Mouse (Mus musculus) midbrain, embryonic 16.5 days (tissue): ENCODE data around the gene Lfng. TPM values are rescaled to one million over a fixed set of nuclear protein-coding genes. Genes with fewer than 3 reads are reported as not detected.

ENCODE experiments used
- ATAC-seq: fragments of 200-750 bp; cut with Nextera tagmentation; 2 replicates; pipeline ENCODE4 v1.8.0; 2017; ENCODE audit warnings: moderate TSS enrichment
- H3K27ac ChIP-seq: fragments of 300-500 bp; sonication (generic); 2 replicates; pipeline ENCODE4 v1.5.1; 2014; ENCODE audit warnings: mild to moderate bottlenecking, low read length, mixed read lengths
- H3K27me3 ChIP-seq: fragments of 300-500 bp; sonication (generic); 2 replicates; pipeline ENCODE4 v1.6.1; 2014; ENCODE audit warnings: low read depth, low read length, mixed read lengths; ENCODE audit not compliant: control insufficient read depth, insufficient read depth
- H3K36me3 ChIP-seq: fragments of 300-500 bp; sonication (generic); 2 replicates; pipeline ENCODE4 v1.6.1; 2014; ENCODE audit warnings: mild to moderate bottlenecking, low read length, moderate library complexity, mixed read lengths; ENCODE audit not compliant: control insufficient read depth, insufficient read depth
- H3K4me1 ChIP-seq: fragments of 300-500 bp; sonication (generic); 2 replicates; pipeline ENCODE4 v1.6.1; 2014; ENCODE audit warnings: mild to moderate bottlenecking, low read length, mixed read lengths; ENCODE audit not compliant: control insufficient read depth, insufficient read depth
- H3K4me2 ChIP-seq: fragments of 300-500 bp; sonication (generic); 2 replicates; pipeline ENCODE4 v1.6.1; 2014; ENCODE audit warnings: mild to moderate bottlenecking, low read length, mixed read lengths
- H3K4me3 ChIP-seq: fragments of 300-500 bp; sonication (generic); 2 replicates; pipeline ENCODE4 v1.5.1; 2014; ENCODE audit warnings: low read depth, mild to moderate bottlenecking, low read length, moderate library complexity, mixed read lengths
- H3K9ac ChIP-seq: fragments of 300-500 bp; sonication (generic); 2 replicates; pipeline ENCODE4 v1.6.1; 2014; ENCODE audit warnings: low read depth, low read length, mixed read lengths
- H3K9me3 ChIP-seq: fragments of 300-500 bp; sonication (generic); replicated peaks from 2 replicates; pipeline ENCODE4 v1.6.1; 2014; ENCODE audit warnings: mild to moderate bottlenecking, low read length, mixed read lengths; ENCODE audit not compliant: control insufficient read depth, poor library complexity, severe bottlenecking
- WGBS: fragments of 180-500 bp; shearing (Covaris S2); extraction: QIAGEN DNeasy Blood & Tissue Kit; methylation state at CpG from one replicate; pipeline ENCODE4 v1.1.7; 2014; 5-methylcytosine and 5-hydroxymethylcytosine counted together
- polyA plus RNA-seq: library from polyadenylated mRNA; unstranded; fragments of >200 nt; fragmentation: Nextera tagmentation; extraction: Ambion mirVana; gene quantifications from 2 replicates; pipeline ENCODE4 v1.2.1, GENCODE M21; 2015

The Lfng gene
- polyA plus RNA-seq, 1 experiment from 2014 or later, result 23.1 TPM

DNA sequence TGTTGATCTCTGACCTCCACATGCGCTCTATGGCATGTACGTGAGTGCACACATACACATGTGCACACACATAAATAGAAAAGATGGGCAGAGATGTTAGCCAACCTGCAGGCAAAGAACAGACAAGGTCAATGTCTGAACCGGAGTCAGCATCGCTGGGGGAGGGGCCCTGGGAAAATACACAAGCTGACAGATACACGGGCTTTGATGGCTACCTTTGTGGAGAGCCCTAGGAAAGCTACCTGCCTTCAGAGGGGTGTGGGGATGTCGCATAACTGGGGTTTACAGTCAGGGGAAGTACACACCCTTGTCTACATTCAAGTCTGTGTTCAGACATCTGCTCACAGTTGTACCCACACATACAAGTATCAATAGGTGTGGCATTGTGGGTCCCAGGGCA, 31.4 kb downstream of the Lfng start:
- H3K27ac ChIP-seq, result no peak overlapping the region
- no peaks in the 10 kb centered on the region for H3K27me3 ChIP-seq
- ATAC-seq, result no peak
- H3K9me3 ChIP-seq, result no peaks in the 10 kb centered on the region
- H3K4me2 ChIP-seq, result no peak overlapping the region
- peaks cover 22% of the 10 kb centered on the region; the same call in 1 of the 2 replicates for H3K36me3 ChIP-seq
- WGBS, result 90% methylated on average over 6 of the region's 6 CpGs
- H3K4me3 ChIP-seq, result no peak overlapping the region
- peaks cover 31% of the 10 kb centered on the region for H3K4me1 ChIP-seq
- no peak overlapping the region for H3K9ac ChIP-seq

DNA sequence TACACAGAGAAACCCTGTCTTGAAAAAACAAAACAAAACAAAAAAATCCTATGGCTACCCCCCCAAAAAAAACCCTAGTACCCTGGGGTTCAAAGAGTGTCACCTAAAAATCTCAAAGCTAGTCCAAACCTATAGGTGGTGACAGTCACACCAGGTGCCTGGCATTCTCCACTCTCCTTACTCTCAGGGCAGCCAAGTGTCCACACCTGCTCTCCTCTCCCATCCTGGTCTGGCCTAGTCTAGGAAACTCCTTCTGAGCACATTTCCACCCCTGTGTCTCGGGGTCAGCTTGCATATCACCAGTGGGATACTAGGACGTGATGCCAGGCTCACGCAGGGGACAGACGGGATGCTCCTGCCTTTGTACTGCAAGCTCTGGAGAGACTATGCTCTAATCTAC, 32.2 kb downstream of the Lfng start:
- H3K9me3 ChIP-seq, result no peaks in the 10 kb centered on the region
- H3K27me3 ChIP-seq, result no peaks in the 10 kb centered on the region
- H3K9ac ChIP-seq, result no peak overlapping the region
- peaks cover 14% of the 10 kb centered on the region; the same call in 1 of the 2 replicates for H3K36me3 ChIP-seq
- peaks cover 31% of the 10 kb centered on the region for H3K4me1 ChIP-seq
- ATAC-seq, result no peak
- 91% methylated on average over 4 of the region's 4 CpGs for WGBS
- H3K4me2 ChIP-seq, result no peak overlapping the region
- H3K27ac ChIP-seq, result no peak overlapping the region
- H3K4me3 ChIP-seq, result no peak overlapping the region

DNA sequence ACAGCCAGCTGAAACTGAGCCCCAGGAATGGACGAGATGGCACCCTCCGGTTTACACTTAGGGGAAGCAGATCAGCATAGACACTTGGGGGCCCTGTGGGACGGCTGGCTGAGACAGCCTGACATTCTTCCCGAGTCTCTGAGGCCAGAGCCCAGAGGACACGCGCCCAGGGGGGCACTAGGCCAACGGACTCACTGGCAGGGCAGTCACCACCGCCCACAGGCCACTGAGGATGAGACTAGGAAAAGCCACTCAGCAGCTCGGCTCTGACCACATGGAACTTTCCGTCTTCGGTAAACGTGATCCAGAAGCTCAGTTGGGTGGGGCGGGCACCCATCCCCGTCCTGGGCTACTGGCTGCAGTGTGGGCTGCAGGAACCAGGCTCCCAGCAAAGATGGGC, 32.8 kb downstream of the Lfng start:
- no peaks in the 10 kb centered on the region for H3K27me3 ChIP-seq
- no peak for ATAC-seq
- 84% methylated on average over 14 of the region's 14 CpGs for WGBS
- H3K4me2 ChIP-seq, result no peak overlapping the region
- H3K4me3 ChIP-seq, result no peak overlapping the region
- no peak overlapping the region for H3K9ac ChIP-seq
- H3K36me3 ChIP-seq, result peaks cover 9% of the 10 kb centered on the region; the same call in 1 of the 2 replicates
- no peak overlapping the region for H3K27ac ChIP-seq
- no peaks in the 10 kb centered on the region for H3K9me3 ChIP-seq
- peaks cover 36% of the 10 kb centered on the region for H3K4me1 ChIP-seq

DNA sequence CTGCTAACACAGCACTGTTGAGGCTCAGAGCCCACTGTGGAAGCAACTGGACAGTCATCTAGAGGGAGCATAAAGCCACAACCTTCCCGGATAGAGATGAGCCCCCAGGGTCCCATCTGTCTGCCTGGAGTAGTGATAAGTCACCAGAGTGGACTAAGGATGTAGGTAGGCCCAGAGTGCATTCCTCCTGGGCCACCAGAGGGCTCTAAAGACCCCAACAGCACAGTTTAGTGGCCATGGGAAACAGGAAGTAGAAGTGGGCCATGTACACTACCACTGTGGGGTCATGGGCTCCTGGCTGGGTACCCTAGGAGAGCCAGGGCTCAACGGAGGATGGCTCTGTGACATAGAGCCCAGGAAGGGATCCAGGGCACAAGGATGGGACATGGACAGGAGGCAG, 33.7 kb downstream of the Lfng start:
- Histone ChIP-seq H3K27me3 (no peaks in the 10 kb centered on the region), H3K36me3 (no peaks in the 10 kb centered on the region; the same call in 1 of the 2 replicates), H3K4me2 (no peak overlapping the region), H3K4me3 (no peak overlapping the region), H3K4me1 (peaks cover 45% of the 10 kb centered on the region), H3K9me3 (no peaks in the 10 kb centered on the region), H3K27ac (no peak overlapping the region; the same call in 1 of the 2 replicates), H3K9ac (no peak overlapping the region)
- 86% methylated on average over 2 of the region's 2 CpGs for WGBS
- no peak for ATAC-seq

DNA sequence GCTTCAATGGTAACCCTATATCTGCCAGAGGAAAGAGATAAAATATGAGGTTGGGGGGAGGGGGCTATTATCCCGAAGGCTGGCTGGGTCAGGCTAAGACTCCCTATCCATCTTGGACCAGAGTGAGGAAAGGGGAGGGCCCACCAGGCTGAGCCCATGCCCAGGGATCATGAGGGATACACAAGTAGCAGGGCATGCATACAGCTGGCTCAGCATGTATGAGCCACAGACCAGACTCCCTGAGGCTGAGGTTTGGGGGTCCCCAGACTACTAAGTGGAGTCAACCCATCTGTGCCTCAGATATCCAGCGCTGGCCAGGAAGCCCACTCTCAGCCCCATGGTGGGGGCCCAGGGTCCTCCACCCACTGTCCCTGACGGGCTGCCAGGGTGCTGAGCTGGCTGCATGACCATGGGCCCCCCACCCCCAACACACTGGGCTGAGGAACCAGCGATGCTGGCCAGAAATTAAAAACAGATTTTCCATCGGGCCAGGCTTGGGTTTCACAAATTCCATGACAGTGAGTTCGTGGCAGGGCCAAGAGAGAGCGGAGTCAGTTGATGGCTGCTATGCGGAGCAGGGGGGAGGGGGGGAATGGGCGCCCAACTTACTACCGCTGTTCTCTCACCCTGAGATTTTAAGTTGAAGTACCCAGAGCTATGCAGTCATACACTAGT, 34.3 kb downstream of the Lfng start:
- Histone ChIP-seq H3K4me2 (no peak overlapping the region), H3K9ac (0 out of 2 replicates have a peak overlapping the region, but pooled peaks have one; percentile 7), H3K27ac (no peak overlapping the region), H3K4me1 (peaks cover 51% of the 10 kb centered on the region), H3K27me3 (no peaks in the 10 kb centered on the region), H3K9me3 (no peaks in the 10 kb centered on the region), H3K4me3 (no peak overlapping the region), H3K36me3 (no peaks in the 10 kb centered on the region; the same call in 1 of the 2 replicates)
- ATAC-seq, result no peak; the same call in 1 of the 2 replicates
- WGBS, result 74% methylated on average over 10 of the region's 10 CpGs

DNA sequence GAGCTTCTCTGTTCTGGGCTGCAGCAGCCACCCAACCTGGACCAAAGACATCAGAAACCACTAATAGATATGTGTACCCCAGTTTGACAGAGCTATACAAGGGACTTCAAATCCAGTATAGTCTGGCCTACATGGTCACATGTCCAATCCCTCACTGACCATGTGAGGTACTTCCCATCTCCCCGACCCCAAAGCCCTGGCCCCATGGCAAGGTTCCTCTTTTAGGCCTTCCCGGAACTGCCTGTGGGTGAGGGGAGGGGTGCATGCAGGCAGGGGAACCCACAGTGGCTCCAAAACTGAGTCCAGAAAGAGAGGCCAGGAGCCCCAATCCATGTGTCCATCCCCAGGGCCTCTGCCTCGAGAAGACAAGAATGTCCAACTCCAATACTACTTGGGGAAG, 35.0 kb downstream of the Lfng start:
- Histone ChIP-seq H3K36me3 (no peaks in the 10 kb centered on the region; the same call in 1 of the 2 replicates), H3K27me3 (no peaks in the 10 kb centered on the region), H3K9me3 (no peaks in the 10 kb centered on the region), H3K4me1 (peaks cover 54% of the 10 kb centered on the region), H3K4me3 (no peak overlapping the region), H3K4me2 (no peak overlapping the region), H3K9ac (no peak overlapping the region), H3K27ac (no peak overlapping the region)
- ATAC-seq, result no peak
- WGBS, result 67% methylated on average over 3 of the region's 3 CpGs

DNA sequence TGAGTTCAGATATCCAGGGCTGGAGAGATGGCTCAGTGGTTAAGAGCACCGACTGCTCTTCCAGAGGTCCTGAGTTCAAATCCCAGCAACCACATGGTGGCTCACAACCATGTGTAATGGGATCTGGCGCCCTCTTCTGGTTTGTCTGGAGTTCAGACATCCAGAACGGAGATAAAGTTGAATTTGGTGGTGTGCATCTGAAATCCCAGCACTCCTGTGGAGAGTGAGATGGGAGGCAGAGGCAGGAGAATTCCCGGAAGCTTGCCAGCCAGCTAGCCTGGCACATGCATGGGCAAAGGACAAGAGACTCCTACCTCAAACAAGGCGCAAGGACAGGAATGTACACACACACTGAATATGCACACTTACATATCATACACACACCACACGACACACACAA, 37.1 kb downstream of the Lfng start:
- ATAC-seq, result no peak
- H3K4me3 ChIP-seq, result no peak overlapping the region
- 89% methylated on average over 6 of the region's 6 CpGs for WGBS

DNA sequence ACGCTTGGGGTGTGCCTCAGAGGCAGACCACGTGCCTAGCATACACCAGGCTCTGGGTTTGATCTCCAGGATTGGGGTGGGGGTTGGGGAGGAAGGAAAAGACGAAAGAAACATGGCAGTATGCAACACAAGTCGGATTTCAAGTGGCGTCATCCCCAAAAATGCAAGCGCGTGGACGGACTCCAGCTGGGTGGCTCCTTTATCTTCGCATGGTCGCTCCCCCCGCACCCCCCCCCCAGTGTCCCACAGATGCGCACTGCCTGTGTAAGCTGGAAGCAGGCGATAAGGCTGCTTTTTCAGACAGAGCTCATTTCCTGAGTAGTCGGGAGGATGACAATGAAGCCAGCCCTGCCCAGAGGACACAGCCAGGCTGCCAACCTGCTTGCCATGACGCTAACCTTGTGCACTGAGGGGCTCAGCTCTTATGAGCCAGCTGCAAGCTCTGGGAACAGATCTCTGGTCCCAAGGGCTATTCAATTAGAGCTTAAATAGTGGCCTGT, 37.6 kb downstream of the Lfng start:
- WGBS, result 54% methylated on average over 15 of the region's 15 CpGs
- Histone ChIP-seq H3K9ac (no peak overlapping the region), H3K27ac (0 out of 2 replicates have a peak overlapping the region, but pooled peaks have one; percentile 3), H3K4me1 (peaks cover 56% of the 10 kb centered on the region), H3K9me3 (no peaks in the 10 kb centered on the region), H3K4me2 (peak overlapping the region; percentile 98), H3K4me3 (no peak overlapping the region), H3K27me3 (no peaks in the 10 kb centered on the region), H3K36me3 (no peaks in the 10 kb centered on the region; the same call in 1 of the 2 replicates)
- no peak for ATAC-seq

More for the DNA sequence above, 37.1 kb downstream of the Lfng start:
- no peaks in the 10 kb centered on the region for H3K27me3 ChIP-seq
- no peaks in the 10 kb centered on the region for H3K9me3 ChIP-seq
- no peaks in the 10 kb centered on the region; the same call in 1 of the 2 replicates for H3K36me3 ChIP-seq
- no peak overlapping the region for H3K27ac ChIP-seq
- no peak overlapping the region for H3K9ac ChIP-seq
- H3K4me2 ChIP-seq, result no peak overlapping the region
- peaks cover 54% of the 10 kb centered on the region for H3K4me1 ChIP-seq

DNA sequence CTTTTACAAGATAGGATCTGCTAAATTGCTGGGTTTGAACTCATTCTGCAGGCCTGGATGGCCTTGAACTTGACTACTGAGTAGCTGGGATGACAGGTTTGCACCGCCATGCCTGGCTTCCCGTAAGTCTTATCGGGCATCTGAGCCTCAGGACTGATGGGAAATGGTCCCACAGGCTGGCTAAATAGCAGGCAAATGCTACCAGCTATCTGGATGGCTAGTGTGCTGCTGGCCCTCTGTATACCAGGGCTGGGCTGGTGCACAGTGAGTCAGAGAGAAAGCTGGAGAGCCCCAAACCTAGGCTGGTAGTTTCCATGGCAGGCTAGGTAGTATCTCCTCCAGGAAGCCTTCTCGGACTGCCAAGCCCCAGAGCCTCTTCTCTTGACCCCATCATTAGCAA, 38.3 kb downstream of the Lfng start:
- H3K4me2 ChIP-seq, result peak overlapping the region; percentile 98
- no peak for ATAC-seq
- H3K36me3 ChIP-seq, result no peaks in the 10 kb centered on the region; the same call in 1 of the 2 replicates
- WGBS, result 85% methylated on average over 4 of the region's 4 CpGs
- H3K27ac ChIP-seq, result no peak overlapping the region
- H3K4me1 ChIP-seq, result peaks cover 59% of the 10 kb centered on the region
- H3K4me3 ChIP-seq, result no peak overlapping the region
- H3K9me3 ChIP-seq, result no peaks in the 10 kb centered on the region
- H3K9ac ChIP-seq, result peak overlapping the region; percentile 10; the same call in 1 of the 2 replicates
- no peaks in the 10 kb centered on the region for H3K27me3 ChIP-seq
